Mouse (Mus musculus) right cerebral cortex, adult 18-20 months (tissue): ENCODE data around the gene Zdhhc11.
"Not testable (repeated sequence)": the region's sequence is repeated elsewhere in the genome, so short reads cannot be mapped to it uniquely, and the experiment has no call there.

Source experiments
- DNase-seq: peaks from one replicate; pipeline ENCODE4 v3.0.0; 2022; ENCODE audit warnings: mixed read lengths

Zdhhc11 gene

GRCm38 (mm10) chr13:74008216-74008615 lies 44.6 kb downstream of the Zdhhc11 start:
- not testable (repeated sequence) for DNase-seq

- DNase-seq = peak; percentile 97
Observed at GRCm38 (mm10) chr13:74008948-74009718, 45.5 kb downstream of the Zdhhc11 start, which contains the start of gene Tppp. Gene Tppp, plus strand, starts transcription at chr13:74009407.

GRCm38 (mm10) chr13:74009791-74010614 lies 46.4 kb downstream of the Zdhhc11 start:
- DNase-seq = peak; percentile 89

- DNase-seq = peak; percentile 74
Observed at GRCm38 (mm10) chr13:74010678-74011077, 47.0 kb downstream of the Zdhhc11 start.

- DNase-seq = no peak
Observed at GRCm38 (mm10) chr13:74015908-74016307, 52.3 kb downstream of the Zdhhc11 start.

- DNase-seq = no peak
Observed at GRCm38 (mm10) chr13:74017426-74017825, 53.8 kb downstream of the Zdhhc11 start.

- DNase-seq = not testable (repeated sequence)
Observed at GRCm38 (mm10) chr13:74019006-74019405, 55.4 kb downstream of the Zdhhc11 start.

GRCm38 (mm10) chr13:74025151-74026081 lies 61.8 kb downstream of the Zdhhc11 start:
- no peak for DNase-seq

- DNase-seq = peak; percentile 40
Observed at GRCm38 (mm10) chr13:74026215-74026614, 62.6 kb downstream of the Zdhhc11 start.

GRCm38 (mm10) chr13:74028116-74028515 lies 64.5 kb downstream of the Zdhhc11 start:
- DNase-seq = peak; percentile 60

- no peak for DNase-seq
Observed at GRCm38 (mm10) chr13:74029013-74029412, 65.4 kb downstream of the Zdhhc11 start.

GRCm38 (mm10) chr13:74030691-74031090 lies 67.0 kb downstream of the Zdhhc11 start:
- no peak for DNase-seq

- no peak for DNase-seq
Observed at GRCm38 (mm10) chr13:74031133-74031532, 67.5 kb downstream of the Zdhhc11 start.

- DNase-seq = no peak
Observed at GRCm38 (mm10) chr13:74034756-74035155, 71.1 kb downstream of the Zdhhc11 start.

- no peak for DNase-seq
Observed at GRCm38 (mm10) chr13:74035776-74036175, 72.1 kb downstream of the Zdhhc11 start.

- no peak for DNase-seq
Observed at GRCm38 (mm10) chr13:74039926-74040325, 76.3 kb downstream of the Zdhhc11 start.
